Mouse (Mus musculus) thymus, postnatal 14 days (tissue): ENCODE results near the gene 4921524J17Rik.

Experiments
- DNase-seq: peaks from one replicate; pipeline ENCODE4 v3.0.0; 2021

Gene 4921524J17Rik

GRCm38 (mm10) chr8:85380123-85380823, 52.4 kb downstream of the 4921524J17Rik start:
- no peak for DNase-seq

DNA sequence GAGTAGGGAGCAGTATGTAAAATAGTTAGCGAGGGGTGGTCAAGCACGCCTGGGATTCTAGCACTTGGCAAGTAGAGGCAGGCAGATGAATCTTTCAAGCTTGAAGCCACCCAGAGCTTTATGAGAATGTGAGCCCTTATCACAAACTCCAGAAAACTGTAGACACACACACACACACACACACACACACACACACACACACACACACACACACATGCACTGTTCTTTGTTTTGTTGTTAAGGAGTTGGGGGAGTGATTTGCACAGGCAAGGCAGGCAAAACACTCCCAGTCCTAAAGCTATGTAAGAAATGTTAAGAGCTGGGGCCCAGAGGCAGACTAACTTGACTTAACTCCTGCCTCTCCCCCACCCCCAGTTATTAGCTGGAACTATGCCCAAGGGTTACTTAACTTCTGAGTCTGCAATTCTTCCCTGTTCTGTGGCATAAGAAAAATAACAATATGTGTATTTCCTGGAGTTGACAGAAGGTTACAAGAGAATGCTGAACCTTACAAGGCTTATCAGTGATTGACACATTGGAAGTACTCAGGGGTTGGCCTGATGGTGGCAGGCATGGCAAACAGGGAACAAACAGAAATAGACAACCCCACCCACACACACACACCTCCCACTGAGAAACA, 53.4 kb downstream of the 4921524J17Rik start:
- no peak for DNase-seq

DNA sequence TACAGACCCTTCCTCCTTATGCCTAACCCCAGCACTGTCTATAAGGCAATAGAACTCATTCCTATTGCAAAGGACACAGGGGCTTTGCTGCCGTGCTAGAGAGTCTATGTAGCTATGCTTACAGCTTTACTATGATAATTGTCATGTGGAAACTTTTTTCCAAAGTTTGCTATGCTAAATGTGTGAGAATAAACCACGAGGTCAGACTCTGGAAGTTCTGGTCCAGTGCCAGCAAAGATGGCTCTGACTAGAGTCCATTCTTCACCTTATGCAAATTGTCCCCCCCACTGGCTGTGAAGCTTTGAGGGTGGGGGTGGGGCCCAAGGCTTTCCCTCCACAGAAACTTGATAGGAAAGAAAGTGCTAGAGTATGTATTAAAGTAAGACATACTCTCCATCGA, 56.1 kb downstream of the 4921524J17Rik start:
- DNase-seq: no peak

DNA sequence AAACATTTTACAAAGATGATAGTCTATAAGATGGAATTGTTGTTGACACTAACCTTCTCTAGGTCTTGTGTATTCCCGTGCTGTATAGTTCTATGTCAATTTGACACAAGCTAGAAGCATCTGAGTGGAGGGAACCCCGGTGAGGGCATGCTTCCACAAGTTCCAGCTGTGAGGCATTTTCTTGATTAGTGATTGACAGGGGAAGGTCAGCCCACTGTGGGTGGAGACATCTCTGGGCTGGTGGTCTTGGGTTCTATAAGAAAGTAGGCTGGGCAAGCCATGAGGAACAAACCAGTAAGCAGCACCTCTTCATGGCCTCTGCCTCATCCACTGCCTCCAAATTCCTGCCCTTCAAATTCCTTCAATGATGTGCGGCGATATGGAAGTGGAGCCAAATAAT, 58.3 kb downstream of the 4921524J17Rik start:
- DNase-seq: no peak

DNA sequence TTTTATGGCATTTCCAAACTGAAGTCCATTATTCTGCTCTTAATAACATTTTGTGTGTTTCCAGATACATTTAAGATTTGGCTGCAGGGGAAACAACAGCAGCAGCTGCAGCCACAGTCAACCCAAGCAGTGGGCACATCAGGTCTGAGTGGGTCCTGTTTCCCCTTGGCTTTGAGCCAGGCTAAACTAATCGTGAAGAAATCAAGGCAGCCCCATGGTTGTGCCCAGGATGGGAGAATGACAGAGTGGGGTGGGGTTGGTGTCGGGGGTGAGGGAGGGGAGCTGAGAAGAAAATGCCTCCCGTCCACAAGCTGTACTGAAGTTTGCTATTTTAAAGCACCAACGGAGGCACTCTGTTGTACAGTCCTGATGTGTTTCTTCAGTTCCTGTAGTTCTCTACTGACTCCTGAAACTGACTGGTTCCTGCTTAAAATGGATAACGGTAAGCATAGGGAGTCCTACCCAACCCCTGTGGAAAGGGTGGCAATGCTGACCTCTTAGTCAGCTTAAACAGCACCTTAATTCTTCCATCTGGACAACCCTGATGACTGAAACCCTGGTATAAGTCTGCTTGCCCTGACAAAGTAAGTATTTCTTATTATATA, 59.1 kb downstream of the 4921524J17Rik start:
- no peak for DNase-seq

- DNase-seq: no peak
Measured at GRCm38 (mm10) chr8:85372465-85372839, 60.2 kb downstream of the 4921524J17Rik start.

DNA sequence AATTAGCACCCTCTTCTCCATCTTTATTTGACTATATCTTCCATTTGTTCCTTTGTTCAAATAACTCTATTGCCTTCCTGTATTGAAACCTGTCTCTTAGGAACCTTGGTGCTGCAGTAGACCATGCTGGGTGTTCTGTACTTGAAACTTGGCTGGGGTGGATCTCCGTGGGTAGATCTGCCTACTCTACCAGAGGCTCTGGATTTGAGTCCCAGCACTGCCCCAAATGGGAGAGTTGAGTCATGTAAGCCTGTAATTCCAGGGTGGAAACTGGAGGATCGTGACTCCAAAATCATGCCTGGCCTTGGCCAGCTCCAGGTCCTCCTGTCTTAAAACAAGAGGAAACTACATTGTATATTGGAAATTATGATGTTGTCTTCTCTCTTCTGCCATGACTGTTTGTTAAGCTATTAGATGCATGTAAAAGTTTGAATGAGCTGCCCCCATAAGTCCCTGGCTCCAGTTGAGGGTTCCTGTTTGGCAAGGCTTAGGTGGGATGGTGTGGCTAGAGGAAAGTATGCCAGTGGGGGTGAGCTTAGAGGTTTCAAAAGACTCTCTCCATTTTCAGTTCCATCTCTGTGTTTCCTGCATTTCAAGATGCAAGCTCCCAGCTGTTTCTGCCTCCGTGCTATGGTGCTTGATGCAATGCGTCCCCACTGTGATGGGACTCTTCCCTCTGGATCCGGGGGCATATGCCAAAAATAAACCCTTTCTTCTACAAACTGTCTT, 60.7 kb downstream of the 4921524J17Rik start:
- DNase-seq: no peak

DNA sequence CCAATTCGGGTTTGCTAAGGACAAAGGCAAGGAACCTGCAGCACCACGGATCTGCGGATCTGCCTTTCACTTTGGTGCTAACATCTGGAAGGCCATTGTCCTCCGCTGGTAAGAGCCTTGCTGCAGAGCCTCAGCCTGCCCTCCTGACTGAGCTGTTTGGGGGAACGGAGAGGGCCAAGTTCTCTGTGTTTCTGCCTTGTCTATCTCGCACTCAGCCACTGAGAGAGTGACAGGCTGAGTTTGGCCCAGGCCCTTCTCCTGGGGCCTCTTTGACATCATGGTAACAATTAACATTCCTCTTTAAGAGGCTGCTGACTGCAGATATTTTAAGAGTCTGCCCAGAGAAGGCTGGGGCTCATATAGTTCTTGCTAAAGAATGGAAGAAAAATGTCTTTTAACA, 67.5 kb downstream of the 4921524J17Rik start:
- no peak for DNase-seq

DNA sequence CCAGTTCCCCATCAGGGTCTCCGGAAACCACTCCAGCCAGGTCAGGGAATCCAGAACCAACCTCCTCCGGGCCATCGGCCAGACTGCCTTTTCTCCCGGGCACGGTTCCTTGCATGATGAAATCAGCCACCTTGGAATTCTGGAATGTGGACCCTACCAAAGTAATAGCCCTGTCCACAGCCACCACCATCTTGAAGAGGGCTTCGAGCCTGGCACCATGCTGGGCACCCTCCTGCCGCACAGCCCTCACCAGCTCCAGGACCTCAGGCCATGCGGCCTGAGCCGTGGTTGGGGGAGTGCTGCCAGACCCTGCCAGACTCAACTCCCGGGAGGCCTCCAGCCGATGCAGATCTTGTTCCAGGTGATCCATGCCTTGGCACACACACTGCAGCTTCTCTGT, 68.0 kb downstream of the 4921524J17Rik start:
- no peak for DNase-seq

- DNase-seq: no peak
Measured at GRCm38 (mm10) chr8:85363406-85363805, 69.2 kb downstream of the 4921524J17Rik start.

- no peak for DNase-seq
Measured at GRCm38 (mm10) chr8:85362211-85362610, 70.4 kb downstream of the 4921524J17Rik start.
